Mouse (Mus musculus): Measurements from ENCODE around the gene Rbfox2.

DNA sequence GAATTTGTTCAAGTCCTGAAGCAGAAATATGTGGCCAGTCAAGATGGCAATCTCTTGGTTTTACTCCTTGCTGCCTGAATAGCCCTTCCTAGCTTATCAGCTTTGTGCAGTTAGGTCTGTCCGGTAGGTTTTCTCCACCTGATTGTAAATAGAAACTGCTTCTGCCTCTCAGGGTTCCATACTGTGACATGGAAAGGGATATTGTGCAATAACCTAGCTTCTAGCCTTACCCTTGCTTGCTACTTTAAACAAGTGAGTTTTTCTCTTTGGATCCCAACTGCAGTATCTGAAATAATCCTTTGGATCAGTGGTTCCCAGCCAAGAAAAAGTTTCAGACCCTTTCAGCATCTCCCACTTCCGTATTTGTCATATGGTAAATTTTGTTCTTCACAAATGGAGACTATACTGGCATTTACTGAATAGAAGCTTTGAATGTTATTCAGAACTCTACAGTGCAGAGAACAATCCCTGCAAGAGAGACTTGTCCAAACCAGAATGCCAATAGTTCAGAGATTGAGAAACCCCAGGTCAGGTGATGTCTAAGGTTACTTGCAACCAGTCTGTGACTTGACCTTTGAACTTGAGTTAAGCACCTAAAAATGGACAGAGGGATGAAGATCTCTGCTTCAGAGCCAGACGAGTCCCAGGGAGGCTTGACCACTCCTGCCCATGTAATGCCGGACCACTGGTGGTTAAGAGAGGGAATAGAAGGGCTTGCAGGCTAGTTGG is 1.1 kb upstream of the Rbfox2 start:
- TF ChIP-seq CTCF (IDR thresholded peaks at IDR 0.05; ENCODE audit: extremely low read depth, insufficient read depth, low read length), result no peak
- no peak for TF ChIP-seq POLR2A (IDR thresholded peaks at IDR 0.05; ENCODE audit: extremely low read depth, insufficient read depth, low read length)

All from cortical plate, adult 2 months (tissue).